Mouse (Mus musculus): ENCODE measurements at regions not wholly inside any gene's neighbourhood (a gene's known extent, or its start where the extent isn't known, plus 50 kb on each side); places are given as distances from the start of the nearest gene placed in this dataset.

DNA sequence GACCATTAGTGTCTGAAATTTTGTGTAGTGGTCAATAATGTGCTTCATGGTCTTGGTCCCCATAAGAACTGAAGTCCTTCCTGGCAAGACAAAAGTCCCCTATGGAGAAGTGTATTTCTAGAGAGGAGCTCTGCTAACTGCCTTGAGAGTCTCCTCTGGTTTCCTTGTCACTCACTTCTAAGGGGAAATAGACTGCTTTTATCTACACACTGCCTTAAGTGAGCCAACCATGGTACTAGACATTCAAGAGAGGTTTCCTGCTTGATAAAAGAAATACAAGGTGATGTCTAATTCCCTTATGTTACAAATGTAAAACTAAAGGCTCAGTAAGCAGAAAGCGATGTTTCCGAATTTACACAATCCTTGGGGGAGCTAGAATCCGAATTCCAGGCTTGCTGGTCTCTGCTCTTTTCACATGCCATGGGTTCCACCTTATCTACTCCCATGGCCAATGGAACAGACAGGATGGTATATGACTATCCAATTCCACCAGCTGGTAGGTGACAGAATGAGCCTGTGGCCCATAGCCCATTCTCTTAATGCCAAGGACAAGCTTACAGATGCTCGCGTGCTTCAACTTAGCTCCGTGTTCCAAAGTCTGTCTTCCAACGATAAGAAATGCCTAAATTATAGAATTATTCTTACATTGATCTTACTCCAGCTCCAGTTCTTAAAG is 305.3 kb downstream of the Fam49a start:
- no peak for TF ChIP-seq CTCF (IDR thresholded peaks at IDR 0.05; ENCODE audit: low read depth)
- TF ChIP-seq EP300 (IDR thresholded peaks at IDR 0.05; ENCODE audit: low read depth): no peak

Measured in liver, postnatal 0 days (tissue).